Mouse (Mus musculus) midbrain, postnatal 0 days (tissue): Measurements from ENCODE around the gene Ttc6. TPM values are rescaled to one million over a fixed set of nuclear protein-coding genes. Genes with fewer than 3 reads are reported as not detected.
A peak's percentile ranks its signal among the peaks of the same experiment; 100 is the strongest.

ENCODE experiments used
- ATAC-seq: fragments of 200-750 bp; cut with Nextera tagmentation; 2 replicates; pipeline ENCODE4 v1.8.0; 2017; ENCODE audit warnings: moderate number of reproducible peaks, mild to moderate bottlenecking, moderate TSS enrichment, moderate library complexity; ENCODE audit not compliant: low FRiP score
- DNase-seq: peaks from one replicate; pipeline ENCODE4 v3.0.0-alpha.2; 2015; ENCODE audit warnings: low spot score
- H3K27ac ChIP-seq: fragments of 300-500 bp; sonication (generic); 2 replicates; pipeline ENCODE4 v1.5.1; 2014; ENCODE audit warnings: low read depth, mild to moderate bottlenecking, low read length, mixed read lengths
- H3K27me3 ChIP-seq: fragments of 300-500 bp; sonication (generic); 2 replicates; pipeline ENCODE4 v1.6.1; 2014; ENCODE audit warnings: low read length, control low read depth, mixed read lengths; ENCODE audit not compliant: insufficient read depth
- H3K36me3 ChIP-seq: fragments of 300-500 bp; sonication (generic); 2 replicates; pipeline ENCODE4 v1.6.1; 2014; ENCODE audit warnings: low read length, control low read depth, mixed read lengths; ENCODE audit not compliant: insufficient read depth
- H3K4me1 ChIP-seq: fragments of 300-500 bp; sonication (generic); 2 replicates; pipeline ENCODE4 v1.6.1; 2014; ENCODE audit warnings: mild to moderate bottlenecking, control low read depth, antibody characterized with exemption, low read length, mixed read lengths; ENCODE audit not compliant: insufficient read depth
- H3K4me2 ChIP-seq: fragments of 300-500 bp; sonication (generic); 2 replicates; pipeline ENCODE4 v1.6.1; 2014; ENCODE audit warnings: low read depth, mild to moderate bottlenecking, low read length, mixed read lengths; ENCODE audit not compliant: poor library complexity, severe bottlenecking
- H3K4me3 ChIP-seq: fragments of 300-500 bp; sonication (generic); 2 replicates; pipeline ENCODE4 v1.5.1; 2014; ENCODE audit warnings: low read depth, mild to moderate bottlenecking, low read length, moderate library complexity
- H3K9ac ChIP-seq: fragments of 300-500 bp; sonication (generic); replicated peaks from 2 replicates; pipeline ENCODE4 v1.6.1; 2014; ENCODE audit warnings: mild to moderate bottlenecking, low read length, moderate library complexity, mixed read lengths; ENCODE audit not compliant: poor library complexity, severe bottlenecking
- H3K9me3 ChIP-seq: fragments of 300-500 bp; sonication (generic); 2 replicates; pipeline ENCODE4 v1.6.1; 2016; ENCODE audit warnings: low read length, control low read depth
- CTCF ChIP-seq: IDR thresholded peaks from 2 replicates; pipeline ENCODE4 v1.5.1; 2016; ENCODE audit warnings: antibody characterized with exemption, mild to moderate bottlenecking
- WGBS: fragments of 180-500 bp; shearing (Covaris S2); extraction: QIAGEN DNeasy Blood & Tissue Kit; methylation state at CpG from one replicate; pipeline ENCODE4 v1.1.7; 2014; 5-methylcytosine and 5-hydroxymethylcytosine counted together
- polyA plus RNA-seq: library from polyadenylated mRNA; unstranded; fragments of >200 nt; fragmentation: Nextera tagmentation; extraction: Ambion mirVana; gene quantifications from 2 replicates; pipeline ENCODE4 v1.2.1, GENCODE M21; 2015
- total RNA-seq: library from RNA; depleted of rRNA; stranded (reverse); fragments of >200 nt; gene quantifications from 2 replicates; pipeline ENCODE4 v1.2.3, GENCODE M21; 2014

Gene Ttc6
- total and polyA plus RNA-seq, 2 experiments from 2014 or later, result 0.91 to 2.2 TPM

GRCm38 (mm10) chr12:57662986-57663674 is 99.2 kb downstream of the Ttc6 start:
- ATAC-seq, result no peak
- Histone ChIP-seq H3K9me3 (no peaks in the 10 kb centered on the region), H3K4me3 (no peak overlapping the region), H3K4me2 (no peak overlapping the region), H3K4me1 (no peaks in the 10 kb centered on the region), H3K36me3 (no peaks in the 10 kb centered on the region), H3K9ac (no peak overlapping the region), H3K27ac (no peak overlapping the region), H3K27me3 (no peaks in the 10 kb centered on the region)
- DNase-seq, result no peak
- WGBS, result 69% methylated on average over 10 of the region's 10 CpGs
- TF ChIP-seq CTCF, result no peak

DNA sequence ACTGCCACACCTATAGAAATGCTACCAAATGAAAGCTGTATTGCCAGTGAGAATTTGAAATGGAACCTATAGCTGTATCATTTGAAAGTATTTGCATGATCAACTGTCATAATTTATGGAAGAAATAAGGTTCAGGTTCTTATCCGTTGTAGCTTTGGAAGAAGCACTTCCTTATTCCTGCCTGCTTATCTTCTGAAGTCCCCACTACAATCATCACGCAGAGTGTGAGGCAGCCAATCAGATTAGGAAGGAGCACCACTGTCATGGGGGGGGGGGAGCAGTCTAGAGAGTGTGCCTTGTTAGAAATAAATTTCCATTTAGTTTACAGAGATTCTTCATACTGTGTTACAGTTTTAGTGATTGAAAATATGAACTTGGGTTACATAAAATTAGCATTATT is 108.5 kb downstream of the Ttc6 start:
- Histone ChIP-seq H3K4me1 (no peaks in the 10 kb centered on the region), H3K27ac (no peak overlapping the region), H3K4me3 (no peak overlapping the region), H3K4me2 (no peak overlapping the region), H3K9me3 (no peaks in the 10 kb centered on the region), H3K9ac (no peak overlapping the region), H3K36me3 (no peaks in the 10 kb centered on the region), H3K27me3 (no peaks in the 10 kb centered on the region)
- no peak for TF ChIP-seq CTCF
- DNase-seq (no peak), ATAC-seq (no peak)
- 88% methylated on average over 2 of the region's 2 CpGs for WGBS

GRCm38 (mm10) chr12:57684967-57685423 is 121.1 kb downstream of the Ttc6 start:
- H3K4me2 ChIP-seq, result no peak overlapping the region
- no peak overlapping the region for H3K27ac ChIP-seq
- TF ChIP-seq CTCF, result no peak
- H3K9ac ChIP-seq, result no peak overlapping the region
- H3K36me3 ChIP-seq, result no peaks in the 10 kb centered on the region
- H3K27me3 ChIP-seq, result no peaks in the 10 kb centered on the region
- WGBS, result 52% methylated on average over 9 of the region's 9 CpGs
- H3K9me3 ChIP-seq, result no peaks in the 10 kb centered on the region
- ATAC-seq (no peak; the same call in 1 of the 2 replicates), DNase-seq (no peak)
- H3K4me3 ChIP-seq, result no peak overlapping the region
- no peaks in the 10 kb centered on the region for H3K4me1 ChIP-seq

GRCm38 (mm10) chr12:57709966-57710365 is 146.1 kb downstream of the Ttc6 start:
- Histone ChIP-seq H3K4me3 (no peak overlapping the region), H3K9me3 (no peaks in the 10 kb centered on the region), H3K27ac (no peak overlapping the region), H3K36me3 (no peaks in the 10 kb centered on the region), H3K9ac (no peak overlapping the region), H3K4me2 (no peak overlapping the region), H3K4me1 (no peaks in the 10 kb centered on the region), H3K27me3 (no peaks in the 10 kb centered on the region)
- no peak for TF ChIP-seq CTCF
- no peak for DNase-seq
- WGBS, result 97% methylated on average over 1 of the region's 1 CpGs
- no peak for ATAC-seq

GRCm38 (mm10) chr12:57764720-57765119 is 200.8 kb downstream of the Ttc6 start:
- no peak overlapping the region for H3K27ac ChIP-seq
- H3K4me1 ChIP-seq, result no peaks in the 10 kb centered on the region
- WGBS, result 77% methylated on average over 7 of the region's 7 CpGs
- H3K27me3 ChIP-seq, result no peaks in the 10 kb centered on the region
- H3K9ac ChIP-seq, result no peak overlapping the region
- no peaks in the 10 kb centered on the region for H3K36me3 ChIP-seq
- ATAC-seq, result no peak
- no peak overlapping the region for H3K4me3 ChIP-seq
- no peak for TF ChIP-seq CTCF
- DNase-seq, result no peak
- no peaks in the 10 kb centered on the region for H3K9me3 ChIP-seq
- no peak overlapping the region for H3K4me2 ChIP-seq

DNA sequence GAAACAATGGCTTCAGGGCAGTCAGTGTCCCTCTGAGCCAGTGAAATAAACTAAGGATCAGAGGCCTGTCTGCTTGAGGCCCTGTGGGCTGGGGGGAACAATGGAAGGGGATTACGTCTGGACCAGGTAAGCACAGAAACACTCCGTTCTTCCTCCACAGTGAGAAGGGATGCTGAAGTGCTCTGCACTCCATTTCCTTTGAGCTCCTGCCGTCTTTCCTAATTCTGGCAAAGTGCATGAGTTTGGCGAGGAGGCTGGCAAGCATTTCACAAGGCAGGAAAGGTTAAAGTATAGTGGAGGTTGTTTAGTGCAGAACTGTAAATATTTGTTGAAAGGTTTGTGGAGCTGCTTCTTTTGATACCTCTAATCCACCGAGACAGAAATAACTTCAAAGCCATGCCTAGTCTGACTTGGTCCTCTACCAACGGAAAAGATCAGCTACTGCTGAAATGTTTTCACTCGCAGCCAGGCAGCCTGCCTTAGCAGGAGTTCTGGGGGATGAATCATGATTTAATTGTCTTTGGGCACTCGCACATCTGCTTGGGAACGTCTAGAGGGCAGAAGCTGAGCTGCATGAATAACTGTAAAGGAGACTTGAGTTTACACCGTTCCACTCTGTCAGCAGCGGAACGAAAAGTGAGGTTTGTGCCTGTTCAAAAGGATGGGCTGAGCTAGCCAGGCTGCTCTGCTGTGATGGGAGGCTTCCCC is 212.5 kb downstream of the Ttc6 start:
- H3K27me3 ChIP-seq, result no peaks in the 10 kb centered on the region
- TF ChIP-seq CTCF, result peak; percentile 13; the same call in 1 of the 2 replicates
- H3K27ac ChIP-seq, result no peak overlapping the region
- H3K9ac ChIP-seq, result no peak overlapping the region
- peak overlapping the region; percentile 38 for H3K4me2 ChIP-seq
- ATAC-seq (peak; percentile 63; the same call in 1 of the 2 replicates), DNase-seq (peak; percentile 51)
- H3K4me1 ChIP-seq, result peaks cover 5% of the 10 kb centered on the region; the same call in 1 of the 2 replicates
- no peaks in the 10 kb centered on the region for H3K36me3 ChIP-seq
- 5% methylated on average over 12 of the region's 12 CpGs for WGBS
- H3K4me3 ChIP-seq, result no peak overlapping the region; the same call in 1 of the 2 replicates
- no peaks in the 10 kb centered on the region for H3K9me3 ChIP-seq
